Mouse (Mus musculus) gastrocnemius, adult 2 months (tissue): ENCODE measurements around the gene Dync1h1. TPM values are rescaled to one million over a fixed set of nuclear protein-coding genes. Genes with fewer than 3 reads are reported as not detected.
"Not testable (repeated sequence)": the region's sequence is repeated elsewhere in the genome, so short reads cannot be mapped to it uniquely, and the experiment has no call there.

Experiments used
- DNase-seq: peaks from one replicate; pipeline ENCODE4 v3.0.0; 2022
- H3K27ac ChIP-seq: fragments of 200-600 bp; 2 replicates; pipeline ENCODE4 v1.8.1; 2022; ENCODE audit warnings: mild to moderate bottlenecking
- H3K4me3 ChIP-seq: fragments of 200-600 bp; 2 replicates; pipeline ENCODE4 v1.8.1; 2022; ENCODE audit warnings: mild to moderate bottlenecking, moderate library complexity
- CTCF ChIP-seq: fragments of 200-600 bp; IDR thresholded peaks from 2 replicates; pipeline ENCODE4 v1.8.1; 2022; ENCODE audit warnings: antibody characterized with exemption, mild to moderate bottlenecking, moderate library complexity
- intact Hi-C: fragments of 180-260 bp; cut with DNase I; formaldehyde crosslinking; loops from one replicate; pipeline ENCODE4 v1.15.1; 2025
- microRNA-seq: library from miRNA; unstranded; fragments of <30 nt; microRNA quantifications from one replicate; pipeline ENCODE4 v1.2.0, GENCODE M21; 2021
- total RNA-seq, 2 experiments: library from RNA; stranded (reverse); gene quantifications; 2 replicates each; pipeline ENCODE4 v1.2.3; 2021

The Dync1h1 gene
- total RNA-seq, 2 experiments from 2014 or later, result 68.6 to 72.5 TPM

GRCm38 (mm10) chr12:110700730-110701129 lies 99.5 kb downstream of the Dync1h1 start:
- Histone ChIP-seq H3K4me3 (no peak overlapping the region), H3K27ac (no peak overlapping the region)
- no peak for TF ChIP-seq CTCF
- intact Hi-C loops, result loop anchor here (5.0 kb wide), 1 partner anchor 248 kb away; no protein-coding TSS in a partner anchor
- no peak for DNase-seq

- intact Hi-C loops, result loop anchor here (5.0 kb wide), 1 partner anchor 249 kb away; no protein-coding TSS in a partner anchor
- not testable (repeated sequence) for H3K4me3 ChIP-seq, H3K27ac ChIP-seq, DNase-seq
Observed at GRCm38 (mm10) chr12:110701363-110701762, 100.1 kb downstream of the Dync1h1 start.

- 0 out of 2 replicates have a peak within 1 kb of the TSS, but pooled peaks have one; percentile 25 for H3K27ac ChIP-seq
- no peak for DNase-seq
- no peak for TF ChIP-seq CTCF
- peak within 1 kb of the TSS; percentile 50; the same call in 1 of the 2 replicates for H3K4me3 ChIP-seq
- intact Hi-C loops, result loop anchor here (2.0 to 5.0 kb wide), 3 partner anchors 140 to 284 kb away; no protein-coding TSS in a partner anchor
Observed at GRCm38 (mm10) chr12:110702556-110702955, 101.3 kb downstream of the Dync1h1 start, which contains the start of gene Hsp90aa1. Gene Hsp90aa1, minus strand, starts transcription at chr12:110702728.

GRCm38 (mm10) chr12:110703008-110703471 lies 101.8 kb downstream of the Dync1h1 start:
- Histone ChIP-seq H3K27ac (0 out of 2 replicates have a peak overlapping the region, but pooled peaks have one; percentile 25), H3K4me3 (peak overlapping the region; percentile 50; the same call in 1 of the 2 replicates)
- intact Hi-C loops, result loop anchor here (2.0 to 5.0 kb wide), 3 partner anchors 140 to 284 kb away; no protein-coding TSS in a partner anchor
- no peak for TF ChIP-seq CTCF
- DNase-seq, result peak; percentile 89

GRCm38 (mm10) chr12:110703682-110704081 lies 102.4 kb downstream of the Dync1h1 start:
- no peak overlapping the region for H3K4me3 ChIP-seq
- no peak for TF ChIP-seq CTCF
- no peak overlapping the region for H3K27ac ChIP-seq
- intact Hi-C loops, result loop anchor here (2.0 to 5.0 kb wide), 3 partner anchors 139 to 285 kb away; no protein-coding TSS in a partner anchor
- DNase-seq, result no peak

GRCm38 (mm10) chr12:110705419-110705818 lies 104.2 kb downstream of the Dync1h1 start:
- DNase-seq, intact Hi-C loops, H3K4me3 ChIP-seq: not testable (repeated sequence)

GRCm38 (mm10) chr12:110706337-110707231 lies 105.3 kb downstream of the Dync1h1 start:
- peak; percentile 82 for DNase-seq
- Histone ChIP-seq H3K4me3 (peak overlapping the region; percentile 70), H3K27ac (peak overlapping the region; percentile 86)
- peak; percentile 28; the same call in 1 of the 2 replicates for TF ChIP-seq CTCF
- intact Hi-C loops, result loop anchor here (2.0 kb wide), 1 partner anchor 32 kb away; no protein-coding TSS in a partner anchor

More at GRCm38 (mm10) chr12:110705419-110705818, 104.2 kb downstream of the Dync1h1 start:
- H3K27ac ChIP-seq, result not testable (repeated sequence)

- intact Hi-C loops, result loop anchor here (2.0 kb wide), 1 partner anchor 31 kb away; no protein-coding TSS in a partner anchor
- no peak for DNase-seq
- Histone ChIP-seq H3K27ac (peak overlapping the region; percentile 86), H3K4me3 (peak overlapping the region; percentile 70; the same call in 1 of the 2 replicates)
- TF ChIP-seq CTCF, result no peak
Observed at GRCm38 (mm10) chr12:110707451-110707850, 106.2 kb downstream of the Dync1h1 start.

- Histone ChIP-seq H3K27ac (no peak overlapping the region), H3K4me3 (no peak overlapping the region)
- TF ChIP-seq CTCF, result no peak
- intact Hi-C loops, result no loop called here
- no peak for DNase-seq
Observed at GRCm38 (mm10) chr12:110711270-110711669, 110.0 kb downstream of the Dync1h1 start.

- no peak overlapping the region for H3K4me3 ChIP-seq
- no peak for DNase-seq
- H3K27ac ChIP-seq, result no peak overlapping the region
- TF ChIP-seq CTCF, result peak; percentile 24; the same call in 1 of the 2 replicates
- intact Hi-C loops, result no loop called here
Observed at GRCm38 (mm10) chr12:110713784-110714183, 112.5 kb downstream of the Dync1h1 start.

GRCm38 (mm10) chr12:110714215-110714614 lies 113.0 kb downstream of the Dync1h1 start:
- Histone ChIP-seq H3K27ac (no peak overlapping the region), H3K4me3 (no peak overlapping the region)
- intact Hi-C loops, result no loop called here
- no peak for DNase-seq
- TF ChIP-seq CTCF, result no peak

GRCm38 (mm10) chr12:110716004-110716403 lies 114.8 kb downstream of the Dync1h1 start:
- intact Hi-C loops, result no loop called here

More at GRCm38 (mm10) chr12:110716004-110716403, 114.8 kb downstream of the Dync1h1 start:
- no peak for DNase-seq
- Histone ChIP-seq H3K27ac (no peak overlapping the region), H3K4me3 (no peak overlapping the region)
- TF ChIP-seq CTCF, result no peak

Small RNA genes within 50 kb of the gene (microRNA-seq; reads per million reads assigned to microRNA genes)
- not detected for gene Gm27299

Other genes with a start within 250 kb of the Dync1h1 start
- gene Ppp2r5c, start 154.3 kb upstream of the Dync1h1 start, total RNA-seq, result 10 to 100 TPM; 57.9 to 80.9 TPM
- gene 1700001K19Rik, start 81.2 kb downstream of the Dync1h1 start, total RNA-seq, result not detected
- 10 to 100 TPM; 45.5 to 89.1 TPM for gene Hsp90aa1, start 101.3 kb downstream of the Dync1h1 start, total RNA-seq
- gene Wdr20, start 136.5 kb downstream of the Dync1h1 start, total RNA-seq, result 10 to 100 TPM; 18.9 to 22.0 TPM
- gene Mok, start 239.5 kb downstream of the Dync1h1 start, total RNA-seq, result under 1 TPM; 0.20 to 0.22 TPM
- 1 to 10 TPM; 7.0 to 7.7 TPM for gene Zfp839, start 248.8 kb downstream of the Dync1h1 start, total RNA-seq